Mouse (Mus musculus) macrophage (primary cell): ENCODE data around the gene Trim21. TPM values are rescaled to one million over a fixed set of nuclear protein-coding genes. Genes with fewer than 3 reads are reported as not detected.

ENCODE experiments used
- H3K27ac ChIP-seq: fragments of 350-480 bp; formaldehyde crosslinking; 2 replicates; pipeline ENCODE4 v1.9.0; 2021
- H3K36me3 ChIP-seq: fragments of 350-480 bp; formaldehyde crosslinking; 2 replicates; pipeline ENCODE4 v1.9.0; 2021; ENCODE audit errors: inconsistent target
- H3K4me3 ChIP-seq: fragments of 350-480 bp; formaldehyde crosslinking; 2 replicates; pipeline ENCODE4 v1.9.0; 2021; ENCODE audit errors: inconsistent target
- H3K79me2 ChIP-seq: fragments of 350-480 bp; formaldehyde crosslinking; 2 replicates; pipeline ENCODE4 v1.9.0; 2021; ENCODE audit errors: inconsistent target
- WGBS: methylation state at CpG from one replicate; pipeline ENCODE4 v1.1.7; 2026; ENCODE audit warnings: inconsistent platforms; ENCODE audit not compliant: missing documents; 5-methylcytosine and 5-hydroxymethylcytosine counted together
- polyA plus RNA-seq: library from polyadenylated mRNA; stranded (reverse); fragments of 250-400 nt; gene quantifications from 3 replicates; pipeline ENCODE4 v1.2.4, GENCODE M21; 2018; ENCODE audit warnings: inconsistent platforms

Gene Trim21
- polyA plus RNA-seq, 1 experiment from 2014 or later: 44.4 TPM

GRCm38 (mm10) chr7:102516261-102517050 is 48.8 kb downstream of the Trim21 start:
- Histone ChIP-seq H3K79me2 (no peaks in the 10 kb centered on the region), H3K36me3 (no peaks in the 10 kb centered on the region), H3K4me3 (no peak overlapping the region), H3K27ac (no peak overlapping the region)
- WGBS: 68% methylated on average over 10 of the region's 10 CpGs

- no peaks in the 10 kb centered on the region for H3K79me2 ChIP-seq
- no peaks in the 10 kb centered on the region for H3K36me3 ChIP-seq
- no peak overlapping the region for H3K27ac ChIP-seq
- 8% methylated on average over 4 of the region's 4 CpGs for WGBS
- H3K4me3 ChIP-seq: no peak overlapping the region
Measured at GRCm38 (mm10) chr7:102514144-102514543, 51.1 kb downstream of the Trim21 start.

GRCm38 (mm10) chr7:102512814-102513435 is 52.4 kb downstream of the Trim21 start:
- no peak overlapping the region for H3K27ac ChIP-seq
- 2% methylated on average over 54 of the region's 54 CpGs for WGBS
- H3K79me2 ChIP-seq: no peaks in the 10 kb centered on the region
- H3K36me3 ChIP-seq: no peaks in the 10 kb centered on the region
- H3K4me3 ChIP-seq: no peak overlapping the region

- H3K36me3 ChIP-seq: no peaks in the 10 kb centered on the region
- WGBS: 43% methylated on average over 10 of the region's 10 CpGs
- no peaks in the 10 kb centered on the region for H3K79me2 ChIP-seq
- no peak overlapping the region for H3K4me3 ChIP-seq
- H3K27ac ChIP-seq: no peak overlapping the region
Measured at GRCm38 (mm10) chr7:102511927-102512326, 53.4 kb downstream of the Trim21 start.

GRCm38 (mm10) chr7:102509726-102510125 is 55.6 kb downstream of the Trim21 start:
- Histone ChIP-seq H3K36me3 (no peaks in the 10 kb centered on the region), H3K79me2 (no peaks in the 10 kb centered on the region), H3K27ac (no peak overlapping the region), H3K4me3 (no peak overlapping the region)
- WGBS: 95% methylated on average over 7 of the region's 7 CpGs

GRCm38 (mm10) chr7:102508666-102509065 is 56.6 kb downstream of the Trim21 start:
- Histone ChIP-seq H3K79me2 (no peaks in the 10 kb centered on the region), H3K36me3 (no peaks in the 10 kb centered on the region), H3K4me3 (no peak overlapping the region), H3K27ac (no peak overlapping the region)
- 89% methylated on average over 6 of the region's 6 CpGs for WGBS

- Histone ChIP-seq H3K27ac (no peak overlapping the region), H3K79me2 (no peaks in the 10 kb centered on the region), H3K36me3 (no peaks in the 10 kb centered on the region), H3K4me3 (no peak overlapping the region)
- WGBS: 96% methylated on average over 9 of the region's 9 CpGs
Measured at GRCm38 (mm10) chr7:102508066-102508465, 57.2 kb downstream of the Trim21 start.

Other genes with a start within 250 kb of the Trim21 start
- gene Rrm1, start 123.8 kb downstream of the Trim21 start, polyA plus RNA-seq: 17.3 to 71.9 TPM (median 64.3 TPM) in 3 replicates
- not detected in 3 replicates for gene Olfr543, start 83.8 kb downstream of the Trim21 start, polyA plus RNA-seq
- gene Olfr544, start 77.2 kb downstream of the Trim21 start, polyA plus RNA-seq: not detected in 3 replicates
- not detected in 3 replicates for gene Olfr545, start 65.9 kb downstream of the Trim21 start, polyA plus RNA-seq
- gene Olfr547, start 30.7 kb downstream of the Trim21 start, polyA plus RNA-seq: not detected in 3 replicates
- not detected in 3 replicates for gene Olfr548-ps1, start 24.6 kb downstream of the Trim21 start, polyA plus RNA-seq
- not detected in 3 replicates for gene Olfr549, start 15.6 kb downstream of the Trim21 start, polyA plus RNA-seq
- not detected in 3 replicates for gene Olfr550, start 6.0 kb upstream of the Trim21 start, polyA plus RNA-seq
- not detected in 3 replicates for gene Olfr551, start 26.4 kb upstream of the Trim21 start, polyA plus RNA-seq
- gene Olfr552, start 32.3 kb upstream of the Trim21 start, polyA plus RNA-seq: not detected in 3 replicates
- not detected in 3 replicates for gene Olfr553, start 52.7 kb upstream of the Trim21 start, polyA plus RNA-seq
- gene Olfr554, start 72.9 kb upstream of the Trim21 start, polyA plus RNA-seq: not detected in 3 replicates
- not detected in 3 replicates for gene Olfr555, start 93.3 kb upstream of the Trim21 start, polyA plus RNA-seq
- not detected in 3 replicates for gene Olfr556, start 99.4 kb upstream of the Trim21 start, polyA plus RNA-seq
- gene Trim68, start 121.8 kb upstream of the Trim21 start, polyA plus RNA-seq: 2.3 to 3.3 TPM (median 2.8 TPM) in 3 replicates
- gene Olfr557, start 130.4 kb upstream of the Trim21 start, polyA plus RNA-seq: not detected in 3 replicates
- not detected in 3 replicates for gene Olfr558, start 136.7 kb upstream of the Trim21 start, polyA plus RNA-seq
- gene Olfr33, start 153.6 kb upstream of the Trim21 start, polyA plus RNA-seq: not detected in 3 replicates
- not detected in 3 replicates for gene Olfr559, start 162.0 kb upstream of the Trim21 start, polyA plus RNA-seq
- gene Olfr560, start 193.9 kb upstream of the Trim21 start, polyA plus RNA-seq: not detected in 3 replicates
- not detected in 3 replicates for gene Olfr78, start 194.0 kb upstream of the Trim21 start, polyA plus RNA-seq
- not detected in 3 replicates for gene Olfr561, start 205.7 kb upstream of the Trim21 start, polyA plus RNA-seq
- not detected in 3 replicates for gene Olfr564, start 238.0 kb upstream of the Trim21 start, polyA plus RNA-seq